Mouse (Mus musculus) neutrophil, adult 65 days (primary cell): ENCODE data around the gene Top3b. TPM values are rescaled to one million over a fixed set of nuclear protein-coding genes. Genes with fewer than 3 reads are reported as not detected.

ENCODE experiments used
- total RNA-seq: library from RNA; stranded (reverse); gene quantifications from 2 replicates; pipeline ENCODE4 v1.2.4, GENCODE M21; 2023

Top3b gene
- total RNA-seq: 83.2 and 103 TPM in 2 replicates

GRCm38 (mm10) chr16:16870617-16871331 lies at the start of gene Top3b, which contains the start of gene Vpreb1:
TSS of gene Top3b (plus strand) at chr16:16870736.
TSS of gene Vpreb1 (minus strand) at chr16:16870843.

GRCm38 (mm10) chr16:16828757-16829615 lies 41.5 kb upstream of the Top3b start, which contains the start of gene Spag6l:
TSS of gene Spag6l (minus strand) at chr16:16829456.

GRCm38 (mm10) chr16:16863978-16864377 lies 6.6 kb upstream of the Top3b start, which contains the start of gene Igll1:
TSS of gene Igll1 (minus strand) at chr16:16863985.

GRCm38 (mm10) chr16:16896382-16897055 lies 26.0 kb downstream of the Top3b start, which contains the start of gene Ppm1f:
TSS of gene Ppm1f (plus strand) at chr16:16896469.

Other genes with a start within 250 kb of the Top3b start
- gene Olfr19, start 194.3 kb upstream of the Top3b start, total RNA-seq: not detected in 2 replicates
- 4.9 and 6.5 TPM in 2 replicates for gene Spag6l, start 41.3 kb upstream of the Top3b start, total RNA-seq
- gene Igll1, start 6.8 kb upstream of the Top3b start, total RNA-seq: 1.2 and 5.5 TPM in 2 replicates
- 1.4 and 2.7 TPM in 2 replicates for gene Vpreb1, start 107 bp downstream of the Top3b start, total RNA-seq
- gene Ppm1f, start 25.7 kb downstream of the Top3b start, total RNA-seq: 7.5 and 8.2 TPM in 2 replicates
- gene Mapk1, start 112.6 kb downstream of the Top3b start, total RNA-seq: 103 and 113 TPM in 2 replicates
- 0.28 and 0.48 TPM in 2 replicates for gene Ypel1, start 199.0 kb downstream of the Top3b start, total RNA-seq
- 63.4 and 77.0 TPM in 2 replicates for gene Ppil2, start 240.5 kb downstream of the Top3b start, total RNA-seq